Mouse (Mus musculus): Measurements from ENCODE around the gene Folr2.

Folr2 gene

GRCm38 (mm10) chr7:101823758-101824630 is 33.0 kb downstream of the Folr2 start:
- DNase-seq: no peak

GRCm38 (mm10) chr7:101822836-101823757 is 33.9 kb downstream of the Folr2 start:
- DNase-seq: peak; percentile 64 to 71

GRCm38 (mm10) chr7:101821571-101822501 is 35.2 kb downstream of the Folr2 start:
- DNase-seq: peak; percentile 65 to 76

- peak; percentile 39 to 47 for DNase-seq
These were observed 36.5 kb downstream of the Folr2 start for GRCm38 (mm10) chr7:101820295-101821030.

GRCm38 (mm10) chr7:101817861-101818401 is 39.1 kb downstream of the Folr2 start, which contains the start of gene Phox2a:
Gene Phox2a, plus strand, starts transcription at chr7:101818313.
- no peak for DNase-seq
